Mouse (Mus musculus): Measurements from ENCODE around the gene Epha10. TPM values are rescaled to one million over a fixed set of nuclear protein-coding genes. Genes with fewer than 3 reads are reported as not detected.

The Epha10 gene
- polyA plus RNA-seq, 1 experiment from 2014 or later: 10.9 TPM

- H3K27ac ChIP-seq (ENCODE audit: low read depth, low read length): no peak overlapping the region
- no peaks in the 10 kb centered on the region for H3K36me3 ChIP-seq (ENCODE audit: control insufficient read depth, insufficient read depth, low read length)
- H3K4me1 ChIP-seq (ENCODE audit: control insufficient read depth, insufficient read depth, low read depth, low read length): no peaks in the 10 kb centered on the region
- H3K4me3 ChIP-seq (ENCODE audit: low read length): no peak overlapping the region
- H3K9ac ChIP-seq (ENCODE audit: low read depth, low read length): peak overlapping the region; percentile 23; the same call in 1 of the 2 replicates
- no peaks in the 10 kb centered on the region for H3K9me3 ChIP-seq (ENCODE audit: control insufficient read depth, low read length)
- no peak overlapping the region for H3K4me2 ChIP-seq (ENCODE audit: low read length)
- WGBS: 79% methylated on average over 21 of the region's 21 CpGs
- ATAC-seq: no peak
- no peaks in the 10 kb centered on the region for H3K27me3 ChIP-seq (replicated peaks; ENCODE audit: control insufficient read depth, insufficient read depth, low read length)
Observed at GRCm38 (mm10) chr4:124950181-124951035, 69.7 kb downstream of the Epha10 start.

- H3K36me3 ChIP-seq (ENCODE audit: control insufficient read depth, insufficient read depth, low read length): no peaks in the 10 kb centered on the region
- ATAC-seq: no peak
- H3K27ac ChIP-seq (ENCODE audit: low read depth, low read length): no peak overlapping the region
- WGBS: 50% methylated on average over 10 of the region's 10 CpGs
- no peak overlapping the region for H3K4me2 ChIP-seq (ENCODE audit: low read length)
- H3K27me3 ChIP-seq (replicated peaks; ENCODE audit: control insufficient read depth, insufficient read depth, low read length): no peaks in the 10 kb centered on the region
- H3K9ac ChIP-seq (ENCODE audit: low read depth, low read length): no peak overlapping the region
- no peak overlapping the region for H3K4me3 ChIP-seq (ENCODE audit: low read length)
- H3K9me3 ChIP-seq (ENCODE audit: control insufficient read depth, low read length): no peaks in the 10 kb centered on the region
- no peaks in the 10 kb centered on the region for H3K4me1 ChIP-seq (ENCODE audit: control insufficient read depth, insufficient read depth, low read depth, low read length)
Observed at GRCm38 (mm10) chr4:124951036-124951433, 70.3 kb downstream of the Epha10 start.

GRCm38 (mm10) chr4:124953546-124953945 lies 72.8 kb downstream of the Epha10 start:
- Histone ChIP-seq H3K4me2 (ENCODE audit: low read length) (no peak overlapping the region), H3K9me3 (ENCODE audit: control insufficient read depth, low read length) (no peaks in the 10 kb centered on the region), H3K4me1 (ENCODE audit: control insufficient read depth, insufficient read depth, low read depth, low read length) (no peaks in the 10 kb centered on the region), H3K27ac (ENCODE audit: low read depth, low read length) (no peak overlapping the region), H3K4me3 (ENCODE audit: low read length) (no peak overlapping the region), H3K36me3 (ENCODE audit: control insufficient read depth, insufficient read depth, low read length) (no peaks in the 10 kb centered on the region), H3K9ac (ENCODE audit: low read depth, low read length) (no peak overlapping the region), H3K27me3 (replicated peaks; ENCODE audit: control insufficient read depth, insufficient read depth, low read length) (no peaks in the 10 kb centered on the region)
- ATAC-seq: no peak
- 67% methylated on average over 4 of the region's 4 CpGs for WGBS

GRCm38 (mm10) chr4:124957284-124957683 lies 76.6 kb downstream of the Epha10 start:
- Histone ChIP-seq H3K9me3 (ENCODE audit: control insufficient read depth, low read length) (no peaks in the 10 kb centered on the region), H3K27me3 (replicated peaks; ENCODE audit: control insufficient read depth, insufficient read depth, low read length) (no peaks in the 10 kb centered on the region), H3K36me3 (ENCODE audit: control insufficient read depth, insufficient read depth, low read length) (no peaks in the 10 kb centered on the region), H3K27ac (ENCODE audit: low read depth, low read length) (no peak overlapping the region), H3K4me1 (ENCODE audit: control insufficient read depth, insufficient read depth, low read depth, low read length) (no peaks in the 10 kb centered on the region), H3K4me3 (ENCODE audit: low read length) (no peak overlapping the region), H3K4me2 (ENCODE audit: low read length) (no peak overlapping the region), H3K9ac (ENCODE audit: low read depth, low read length) (no peak overlapping the region)
- 80% methylated on average over 2 of the region's 2 CpGs for WGBS
- ATAC-seq: no peak

GRCm38 (mm10) chr4:124959062-124959461 lies 78.4 kb downstream of the Epha10 start:
- no peak for ATAC-seq
- Histone ChIP-seq H3K9me3 (ENCODE audit: control insufficient read depth, low read length) (no peaks in the 10 kb centered on the region), H3K4me2 (ENCODE audit: low read length) (no peak overlapping the region), H3K36me3 (ENCODE audit: control insufficient read depth, insufficient read depth, low read length) (no peaks in the 10 kb centered on the region), H3K27me3 (replicated peaks; ENCODE audit: control insufficient read depth, insufficient read depth, low read length) (no peaks in the 10 kb centered on the region), H3K4me1 (ENCODE audit: control insufficient read depth, insufficient read depth, low read depth, low read length) (no peaks in the 10 kb centered on the region), H3K9ac (ENCODE audit: low read depth, low read length) (no peak overlapping the region), H3K4me3 (ENCODE audit: low read length) (no peak overlapping the region), H3K27ac (ENCODE audit: low read depth, low read length) (no peak overlapping the region)
- WGBS: 66% methylated on average over 11 of the region's 11 CpGs

- H3K9ac ChIP-seq (ENCODE audit: low read depth, low read length): no peak overlapping the region
- ATAC-seq: no peak
- H3K27me3 ChIP-seq (replicated peaks; ENCODE audit: control insufficient read depth, insufficient read depth, low read length): no peaks in the 10 kb centered on the region
- no peaks in the 10 kb centered on the region for H3K36me3 ChIP-seq (ENCODE audit: control insufficient read depth, insufficient read depth, low read length)
- WGBS: 92% methylated on average over 11 of the region's 11 CpGs
- H3K4me1 ChIP-seq (ENCODE audit: control insufficient read depth, insufficient read depth, low read depth, low read length): no peaks in the 10 kb centered on the region
- no peak overlapping the region for H3K27ac ChIP-seq (ENCODE audit: low read depth, low read length)
- no peaks in the 10 kb centered on the region for H3K9me3 ChIP-seq (ENCODE audit: control insufficient read depth, low read length)
- no peak overlapping the region for H3K4me2 ChIP-seq (ENCODE audit: low read length)
- no peak overlapping the region for H3K4me3 ChIP-seq (ENCODE audit: low read length)
Observed at GRCm38 (mm10) chr4:124960940-124961339, 80.2 kb downstream of the Epha10 start.

- Histone ChIP-seq H3K4me2 (ENCODE audit: low read length) (no peak overlapping the region), H3K27me3 (replicated peaks; ENCODE audit: control insufficient read depth, insufficient read depth, low read length) (no peaks in the 10 kb centered on the region), H3K9me3 (ENCODE audit: control insufficient read depth, low read length) (no peaks in the 10 kb centered on the region), H3K4me3 (ENCODE audit: low read length) (no peak overlapping the region), H3K4me1 (ENCODE audit: control insufficient read depth, insufficient read depth, low read depth, low read length) (no peaks in the 10 kb centered on the region), H3K9ac (ENCODE audit: low read depth, low read length) (no peak overlapping the region), H3K36me3 (ENCODE audit: control insufficient read depth, insufficient read depth, low read length) (no peaks in the 10 kb centered on the region), H3K27ac (ENCODE audit: low read depth, low read length) (no peak overlapping the region)
- WGBS: 69% methylated on average over 11 of the region's 11 CpGs
- no peak for ATAC-seq
Observed at GRCm38 (mm10) chr4:124962576-124962975, 81.9 kb downstream of the Epha10 start.

GRCm38 (mm10) chr4:124964912-124965599 lies 84.4 kb downstream of the Epha10 start:
- H3K27ac ChIP-seq (ENCODE audit: low read depth, low read length): no peak overlapping the region
- H3K4me1 ChIP-seq (ENCODE audit: control insufficient read depth, insufficient read depth, low read depth, low read length): no peaks in the 10 kb centered on the region
- no peaks in the 10 kb centered on the region for H3K9me3 ChIP-seq (ENCODE audit: control insufficient read depth, low read length)
- no peaks in the 10 kb centered on the region for H3K36me3 ChIP-seq (ENCODE audit: control insufficient read depth, insufficient read depth, low read length)
- 0 out of 2 replicates have a peak, but pooled peaks have one; percentile 30 for ATAC-seq
- no peak overlapping the region for H3K4me2 ChIP-seq (ENCODE audit: low read length)
- H3K27me3 ChIP-seq (replicated peaks; ENCODE audit: control insufficient read depth, insufficient read depth, low read length): no peaks in the 10 kb centered on the region
- H3K9ac ChIP-seq (ENCODE audit: low read depth, low read length): no peak overlapping the region
- WGBS: 9% methylated on average over 8 of the region's 8 CpGs
- H3K4me3 ChIP-seq (ENCODE audit: low read length): no peak overlapping the region

Measured in hindbrain, embryonic 16.5 days (tissue).